Mouse (Mus musculus): ENCODE measurements around the gene Rnf38.

GRCm38 (mm10) chr4:44167397-44168121, 66.0 kb downstream of the Rnf38 start:
- TF ChIP-seq CTCF (IDR thresholded peaks at IDR 0.05; ENCODE audit: insufficient read depth, low read depth, low read length) (no peak), POLR2A (IDR thresholded peaks at IDR 0.05; ENCODE audit: insufficient read depth, low read depth, low read length) (no peak)

Data from olfactory bulb, adult 2 months (tissue).